Mouse (Mus musculus) adrenal gland, postnatal 4 days (tissue): ENCODE measurements around the gene Iqcn. TPM values are rescaled to one million over a fixed set of nuclear protein-coding genes. Genes with fewer than 3 reads are reported as not detected.

Experiments used
- DNase-seq, 2 experiments: peaks; one replicate each; pipeline ENCODE4 v3.0.0; 2021 to 2022; ENCODE audit warnings: low spot score in 2 of 2, mixed read lengths in 2 of 2
- total RNA-seq, 2 experiments: library from RNA; stranded (reverse); gene quantifications; 2 replicates each; pipeline ENCODE4 v1.2.3; 2021

The Iqcn gene
- total RNA-seq, 2 experiments from 2014 or later = 0.14 to 0.25 TPM

DNA sequence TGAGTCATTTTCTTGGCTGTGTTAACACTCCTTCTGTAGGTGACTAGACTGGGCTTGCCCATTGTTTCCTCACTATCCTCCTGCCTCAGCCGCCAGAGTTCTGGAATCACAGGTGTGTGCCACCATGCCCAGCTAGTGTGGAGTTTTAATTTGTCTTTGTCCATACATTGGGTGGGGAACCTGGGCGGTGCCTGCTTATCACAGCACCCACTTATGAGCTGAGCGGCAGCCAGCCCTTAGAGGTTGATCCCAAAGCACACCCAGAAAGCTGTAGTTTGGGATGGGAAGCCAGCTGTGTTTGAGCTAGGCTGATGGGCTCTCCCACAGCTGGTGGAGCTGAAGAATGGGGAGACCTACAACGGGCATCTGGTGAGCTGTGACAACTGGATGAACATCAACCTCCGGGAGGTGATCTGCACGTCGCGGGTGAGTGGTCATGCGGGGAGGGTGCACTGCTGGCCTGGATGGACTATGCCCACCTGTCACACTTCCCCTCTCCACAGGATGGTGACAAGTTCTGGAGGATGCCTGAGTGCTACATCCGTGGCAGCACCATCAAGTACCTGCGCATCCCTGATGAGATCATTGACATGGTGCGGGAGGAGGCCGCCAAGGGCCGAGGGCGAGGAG lies 25.7 kb upstream of the Iqcn start:
- no peak for DNase-seq

DNA sequence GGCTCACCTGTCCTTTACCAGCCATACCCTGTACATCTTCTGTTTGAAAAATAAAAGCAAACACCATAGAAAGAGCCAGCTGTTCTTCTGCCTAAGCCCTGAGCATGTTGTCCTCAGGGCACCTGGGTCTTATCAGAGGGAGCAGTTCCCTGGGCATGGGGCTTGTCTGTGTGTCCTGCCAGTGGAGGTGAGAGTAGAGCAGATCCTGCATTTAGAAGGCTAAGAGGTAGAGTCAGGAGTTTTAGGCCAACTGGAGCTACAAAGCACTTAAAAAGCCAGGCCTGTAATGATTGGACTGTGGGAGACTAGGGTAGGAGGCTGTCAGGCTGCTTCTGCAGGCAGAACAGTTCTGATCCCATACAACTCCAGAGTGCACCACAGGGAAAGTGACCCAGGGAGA lies 24.6 kb upstream of the Iqcn start:
- no peak for DNase-seq

DNA sequence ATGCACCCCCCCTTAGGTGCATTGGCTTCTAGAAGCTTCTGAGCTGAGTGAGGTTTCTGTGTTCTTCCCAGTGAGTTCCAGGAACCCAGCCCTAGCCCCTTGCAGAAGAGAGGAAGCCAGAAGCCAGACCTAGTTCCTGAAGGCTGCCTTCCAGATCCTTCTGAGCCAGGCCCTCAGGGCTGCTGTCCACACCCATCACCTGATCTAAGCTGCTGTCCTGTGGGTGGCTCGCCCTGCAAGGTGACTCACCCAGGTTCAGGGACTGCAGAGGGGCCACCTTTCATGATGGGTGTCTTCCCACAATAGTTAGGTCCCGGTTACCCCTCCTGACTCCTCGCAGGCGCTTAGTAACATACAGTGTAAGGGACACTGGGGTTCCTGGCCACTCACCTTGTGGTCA lies 23.9 kb upstream of the Iqcn start:
- DNase-seq = no peak

DNA sequence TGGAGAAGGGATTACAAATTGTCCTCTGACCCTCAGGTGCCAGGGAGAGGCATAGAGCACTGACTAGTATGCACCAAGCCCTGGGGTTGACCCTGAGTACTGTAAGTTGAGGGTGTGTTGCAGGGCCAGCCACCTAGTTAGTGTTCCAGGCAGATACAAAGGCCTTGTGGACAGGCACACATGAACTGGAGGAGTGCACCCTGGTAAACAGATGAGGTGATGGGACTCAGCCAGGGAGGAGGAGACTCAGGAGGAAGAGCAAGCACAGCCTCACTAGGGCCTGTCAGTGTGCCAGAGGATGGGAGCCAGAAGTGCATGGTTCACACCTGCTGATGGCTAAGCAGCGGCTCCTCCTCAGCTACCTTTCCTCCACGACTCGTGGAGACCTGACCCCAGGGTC lies 23.2 kb upstream of the Iqcn start:
- no peak for DNase-seq

DNA sequence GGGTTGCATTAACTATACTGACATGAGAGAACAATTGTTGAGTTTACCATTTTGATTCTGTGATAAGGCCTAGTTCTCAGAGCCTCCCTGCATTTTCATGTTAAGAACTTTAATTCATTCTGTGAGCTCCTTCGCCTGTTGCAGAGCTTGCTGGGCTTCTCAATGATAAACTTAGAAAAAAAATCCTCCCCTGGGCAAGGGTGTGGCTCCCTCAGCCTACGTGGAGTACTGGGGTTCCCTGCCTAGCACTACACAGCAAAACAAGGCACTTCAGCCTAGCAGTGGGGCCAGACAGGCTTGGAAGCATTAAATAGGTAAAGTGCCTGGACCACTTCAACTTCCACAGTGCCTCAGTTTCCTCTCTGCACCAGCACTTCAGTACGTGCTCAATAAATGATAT lies 21.8 kb upstream of the Iqcn start:
- no peak for DNase-seq

DNA sequence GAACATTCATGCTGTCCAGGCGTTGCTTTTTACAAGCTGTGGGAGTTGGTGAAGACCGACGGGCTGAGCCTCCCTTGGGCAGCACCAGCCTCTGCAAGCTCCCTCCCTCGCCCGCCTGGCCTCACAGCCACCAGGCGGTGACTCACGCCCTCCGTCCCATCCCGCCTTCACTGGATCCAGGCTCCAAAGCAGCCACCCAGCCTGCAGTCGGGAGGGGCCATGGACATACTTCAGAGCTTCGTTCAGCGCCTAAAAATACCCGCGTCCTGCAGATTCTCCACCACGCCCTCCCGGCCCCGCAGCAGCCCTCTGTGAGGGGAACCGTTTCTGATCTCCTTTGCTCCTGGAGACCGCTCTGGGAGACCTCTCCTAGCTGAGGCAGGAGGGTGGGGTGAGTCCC lies 21.1 kb upstream of the Iqcn start:
- DNase-seq = peak; percentile 54 to 61

DNA sequence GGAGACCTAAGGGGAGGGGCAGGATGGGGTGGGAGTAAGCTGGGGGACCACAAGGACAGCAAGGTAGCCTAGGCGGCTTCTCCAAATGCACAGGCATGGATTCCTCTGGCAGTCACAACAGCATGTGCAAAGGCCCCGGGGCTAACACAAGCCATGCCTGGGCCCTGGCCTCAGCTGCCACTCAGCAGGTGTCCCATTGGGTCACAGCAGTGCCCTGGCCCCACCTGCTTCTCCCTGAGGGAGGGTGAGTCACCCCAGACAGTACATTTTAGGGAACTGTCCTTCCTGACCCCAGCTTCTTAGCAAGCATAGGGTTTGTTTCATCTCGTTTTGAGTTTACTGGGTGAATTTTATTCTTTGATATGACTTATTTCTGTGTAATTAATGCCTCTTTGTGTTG lies 20.6 kb upstream of the Iqcn start:
- no peak for DNase-seq

DNA sequence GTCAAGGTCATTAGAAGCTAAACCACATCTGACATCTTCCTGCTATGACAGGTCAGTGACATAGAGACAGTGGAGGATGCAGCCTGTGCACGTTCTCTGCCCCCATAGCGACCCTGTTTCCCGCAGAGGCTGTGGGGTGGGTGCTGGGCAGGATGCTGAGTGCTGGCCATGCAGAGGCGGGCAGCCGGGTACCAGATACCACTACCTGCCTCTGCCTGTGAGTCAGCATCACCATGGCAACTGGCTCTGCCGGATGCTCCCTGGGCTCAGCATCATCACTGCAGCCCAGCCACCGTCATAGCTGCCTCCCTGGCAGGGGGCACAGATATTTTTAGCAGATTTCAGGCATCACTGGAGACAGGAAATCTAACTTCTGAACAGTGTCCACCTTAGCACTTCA lies 19.0 kb upstream of the Iqcn start:
- DNase-seq = no peak

DNA sequence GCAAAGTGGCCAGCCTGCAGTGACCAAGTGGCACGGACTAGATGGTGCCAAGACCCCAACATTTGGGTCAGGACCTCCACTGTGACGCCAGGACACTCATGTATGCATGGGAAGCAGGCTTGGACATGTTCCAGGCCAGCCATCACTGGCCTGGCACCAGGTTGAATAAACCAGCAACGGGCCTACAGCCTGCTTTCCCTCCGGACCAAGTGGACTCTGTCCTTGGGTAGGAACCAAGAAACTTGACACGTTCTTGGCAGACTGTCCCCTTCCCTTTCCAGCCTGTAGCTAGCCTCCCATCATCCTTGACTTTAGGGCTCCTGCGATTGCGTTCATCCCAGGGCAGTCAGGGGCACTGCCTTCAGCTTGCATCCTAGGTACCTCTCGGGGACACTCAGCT lies 15.7 kb upstream of the Iqcn start:
- peak in 1 of 2 experiments; percentile 57 for DNase-seq

DNA sequence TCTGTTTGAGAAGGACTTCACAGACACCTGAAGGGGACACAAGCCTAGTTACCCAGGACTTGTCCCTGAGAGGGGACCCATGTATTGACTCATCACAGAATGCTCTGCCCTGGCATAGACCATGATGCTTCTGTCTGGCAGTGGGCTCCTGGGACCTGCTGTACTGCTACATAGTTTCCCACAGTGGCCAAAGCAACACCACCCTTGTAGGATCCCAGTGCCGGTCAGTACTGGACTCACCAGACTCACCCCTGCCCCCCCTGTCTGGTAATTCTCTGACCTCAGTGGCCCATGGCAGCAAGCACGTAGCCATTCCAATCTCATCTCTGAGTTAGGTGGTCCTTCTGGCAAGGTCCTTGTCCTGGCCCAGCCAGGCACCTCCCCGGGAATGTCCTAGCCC lies 15.1 kb upstream of the Iqcn start:
- DNase-seq = no peak

DNA sequence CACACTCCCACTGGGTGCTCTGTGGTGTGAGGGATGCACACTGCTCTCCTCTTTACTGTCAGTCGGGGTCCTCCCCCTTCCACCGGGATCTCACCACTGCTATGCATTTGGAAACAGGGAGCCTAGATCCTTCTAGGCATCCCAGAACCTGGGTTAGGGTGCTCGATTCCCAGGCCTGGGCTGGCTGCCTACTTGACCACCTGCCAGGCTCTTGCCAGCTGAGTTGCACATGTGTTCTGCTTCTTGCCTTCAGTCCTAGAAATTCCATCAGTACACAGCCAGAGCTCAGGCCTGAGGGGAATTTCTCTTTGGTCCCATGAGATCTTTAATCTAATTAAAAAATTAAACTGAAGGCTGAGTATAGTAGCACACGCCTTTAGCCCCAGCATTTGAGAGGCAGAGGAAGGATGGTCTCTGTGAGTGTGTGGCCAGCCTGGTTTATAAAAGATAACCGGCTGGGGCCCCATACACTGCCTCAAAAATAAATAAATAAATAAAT lies 13.3 kb upstream of the Iqcn start:
- DNase-seq = no peak

DNA sequence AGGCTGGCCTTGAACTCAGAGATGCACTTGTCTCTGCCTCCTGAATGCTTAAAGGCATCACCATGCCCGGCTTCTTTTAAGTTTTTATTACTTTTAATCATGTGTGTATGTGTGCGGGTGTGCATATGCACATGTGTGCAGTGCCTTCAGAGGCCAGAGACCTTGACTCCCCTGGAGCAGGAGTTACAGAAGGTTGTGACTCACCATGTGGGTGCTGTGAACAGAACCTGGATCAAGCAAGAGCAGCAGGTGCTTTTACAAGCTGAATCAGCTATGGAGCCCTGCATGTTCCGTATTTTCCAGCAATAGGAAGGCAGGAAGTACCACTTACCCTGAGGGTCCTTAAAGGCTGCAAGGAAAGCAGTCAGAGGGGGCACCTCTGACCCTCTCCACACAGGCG lies 12.0 kb upstream of the Iqcn start:
- no peak for DNase-seq

DNA sequence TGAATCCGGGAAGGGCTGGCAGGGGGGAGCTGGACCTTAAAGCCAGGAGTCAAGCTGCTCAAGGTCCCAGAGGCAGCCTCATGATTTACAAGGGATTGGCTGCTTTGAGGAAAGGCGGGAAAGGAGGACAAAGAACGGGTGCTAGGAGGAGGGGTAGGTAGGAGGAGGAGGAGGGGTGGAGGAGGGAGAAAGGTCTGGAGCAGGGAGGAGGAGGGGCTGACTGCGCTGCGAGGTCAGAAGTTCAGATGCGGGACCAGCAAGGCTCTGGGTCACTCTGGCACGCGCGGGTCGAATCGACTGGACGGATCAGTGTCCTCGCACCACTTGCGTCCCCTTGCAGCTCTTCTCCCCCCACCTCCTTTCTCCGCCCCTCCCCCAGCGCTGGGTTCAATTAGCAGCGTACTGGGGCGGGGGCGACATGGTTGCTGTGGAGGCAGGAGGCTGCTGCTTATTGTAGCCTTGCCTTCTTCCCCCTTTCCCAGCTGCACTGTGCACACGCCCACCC lies 11.5 kb upstream of the Iqcn start:
- no peak for DNase-seq

DNA sequence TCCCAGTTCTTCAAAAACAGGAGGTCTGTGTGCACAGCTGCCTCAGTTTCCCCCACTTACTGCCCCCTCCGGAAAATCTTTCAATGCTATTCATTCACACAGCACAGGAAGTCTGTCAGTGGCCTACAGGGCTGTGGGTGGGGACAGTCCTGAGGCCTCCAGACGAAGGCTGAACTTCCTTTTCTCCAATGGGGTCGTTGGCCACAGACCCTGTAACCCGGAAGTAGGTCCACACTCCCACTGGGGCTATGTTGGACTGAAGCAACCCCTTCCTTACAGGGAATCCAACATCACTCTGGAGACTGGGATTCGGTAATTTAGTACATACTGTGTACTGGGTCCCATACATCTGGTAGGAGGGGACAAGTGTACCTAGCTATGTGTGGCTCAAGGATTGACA lies 9.6 kb upstream of the Iqcn start:
- DNase-seq = no peak

DNA sequence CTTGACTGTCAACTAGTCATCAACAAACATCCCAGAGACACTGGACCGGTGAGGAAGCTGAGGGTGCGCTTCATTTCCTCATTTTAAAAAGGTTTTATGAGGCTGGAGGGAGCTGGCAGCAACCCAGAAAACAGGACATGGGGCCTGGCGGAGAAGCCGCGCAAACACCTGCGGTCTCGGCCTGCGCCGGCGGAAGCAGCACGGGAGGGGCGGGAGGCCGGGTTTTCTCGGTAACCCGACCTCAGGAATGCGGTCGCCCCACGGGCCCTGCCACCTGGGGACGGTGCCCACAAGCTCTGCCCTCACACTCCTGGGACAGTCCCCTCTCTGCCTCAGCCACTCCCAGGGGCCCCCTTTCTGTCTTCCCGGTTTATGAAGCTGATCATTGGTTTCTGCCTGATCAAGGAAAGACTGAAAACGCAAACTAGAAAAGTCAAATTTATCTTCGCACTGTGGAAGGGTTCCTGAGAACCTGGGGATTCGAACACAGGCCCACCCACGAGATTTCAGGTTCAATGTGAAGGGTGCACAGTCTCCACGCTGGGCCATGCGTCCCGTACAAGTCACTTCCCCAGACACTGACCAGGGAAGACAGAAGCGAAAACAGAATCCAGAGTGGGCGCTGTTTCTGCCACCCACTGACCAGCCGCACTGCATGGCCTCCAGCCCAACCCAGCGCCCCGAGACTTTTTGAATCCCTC lies 7.8 kb upstream of the Iqcn start:
- DNase-seq = no peak

DNA sequence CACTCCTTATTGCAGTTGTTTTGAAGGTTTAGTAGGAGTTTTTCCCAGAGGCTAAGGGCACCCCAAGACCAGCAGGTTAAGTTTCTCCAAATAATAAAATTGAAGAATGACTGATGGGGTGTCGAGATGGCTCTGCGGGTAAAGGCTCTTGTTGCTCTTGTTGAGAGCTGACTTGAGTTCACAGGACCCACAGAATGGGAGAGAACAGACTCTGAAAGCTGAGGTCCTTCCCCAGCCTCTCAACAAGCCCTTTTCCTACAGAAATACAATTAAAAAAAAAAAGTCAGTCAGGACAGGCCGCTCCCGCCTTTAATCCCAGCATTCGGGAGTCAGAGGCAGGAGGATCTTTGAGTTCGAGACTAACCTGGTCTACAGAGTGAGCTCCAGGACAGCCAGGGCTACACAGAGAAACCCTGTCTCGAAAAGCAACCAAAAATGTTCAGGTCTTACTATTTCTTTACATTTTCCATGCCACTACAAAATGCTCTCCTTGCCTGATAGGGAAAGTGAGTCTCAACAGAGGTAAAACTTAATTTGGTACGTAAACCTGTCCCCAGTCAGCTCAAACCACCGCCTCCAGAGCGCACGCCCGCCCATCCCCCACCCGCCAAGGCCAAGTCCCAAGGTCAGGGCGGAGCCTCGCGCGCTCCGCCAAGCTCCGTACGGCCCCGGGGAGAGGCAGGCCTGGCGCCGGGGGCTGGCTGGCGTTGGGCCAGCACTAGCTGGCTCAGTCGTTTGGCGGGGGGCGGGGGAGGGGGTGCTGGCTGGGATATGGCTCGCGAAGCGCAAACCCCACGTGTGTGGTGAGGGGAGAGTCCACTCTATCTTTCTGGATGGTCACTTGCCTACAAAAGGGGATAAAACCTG lies 7.0 kb upstream of the Iqcn start:
- peak; percentile 61 to 65 for DNase-seq

DNA sequence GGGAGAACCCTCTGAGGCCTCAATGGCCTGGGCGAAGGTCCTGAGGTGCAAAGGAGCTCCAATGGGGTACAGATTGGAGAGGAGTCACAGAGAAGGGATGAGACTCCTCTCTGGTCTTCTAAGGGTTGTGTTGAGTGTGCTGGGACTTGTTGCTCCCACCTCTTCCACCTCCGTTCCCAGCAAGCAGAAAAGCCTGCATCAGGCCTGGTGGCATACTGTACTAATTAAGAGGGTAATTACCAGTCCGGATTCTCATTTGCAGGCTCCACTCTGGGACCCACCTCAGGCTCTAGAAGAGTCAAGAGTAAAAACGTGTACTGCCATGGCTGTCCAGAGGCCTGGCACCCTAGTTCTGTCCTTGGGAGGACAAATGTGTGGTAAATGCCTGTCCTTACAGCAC lies 6.3 kb upstream of the Iqcn start:
- no peak for DNase-seq

DNA sequence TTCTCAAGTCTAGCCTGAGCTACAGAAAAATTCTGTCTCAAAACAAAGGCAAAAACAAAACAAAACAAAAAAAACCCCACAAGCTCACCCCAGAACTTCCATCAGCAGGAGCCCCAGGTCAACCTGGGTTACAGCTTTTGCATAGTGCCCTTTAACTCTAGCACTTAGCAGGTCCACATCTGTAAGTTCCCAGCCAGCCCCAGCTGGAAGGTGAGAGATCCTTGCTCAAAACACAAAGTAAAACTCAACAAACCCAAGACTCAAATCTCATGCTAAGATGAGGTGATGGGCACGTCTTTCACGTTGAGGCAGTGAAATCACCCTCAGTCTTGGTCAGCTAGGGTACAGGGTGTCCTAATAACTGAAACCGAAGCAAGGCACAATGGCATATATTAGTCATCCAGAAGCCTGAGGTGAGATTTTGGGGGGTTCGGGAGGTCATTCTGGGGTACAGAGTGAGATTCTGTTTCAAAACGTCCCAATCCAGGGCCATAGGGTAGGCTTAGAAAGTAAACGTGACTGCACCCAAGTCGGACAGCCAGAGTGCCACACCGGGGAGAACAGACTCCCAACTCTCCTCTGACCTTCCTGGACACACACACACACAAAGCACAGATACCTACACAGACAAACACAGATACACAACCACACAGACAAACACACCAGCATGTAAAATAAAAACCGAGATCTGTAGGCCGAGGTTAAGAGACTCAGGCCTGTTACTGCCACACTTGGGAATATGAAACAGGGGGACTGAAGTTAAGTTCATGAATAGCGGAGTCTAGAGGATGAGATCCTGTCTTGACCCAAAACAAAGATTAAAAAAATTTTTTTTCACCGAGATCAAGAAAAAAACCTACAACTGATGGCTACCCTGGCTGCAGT lies 5.6 kb upstream of the Iqcn start:
- DNase-seq = no peak

DNA sequence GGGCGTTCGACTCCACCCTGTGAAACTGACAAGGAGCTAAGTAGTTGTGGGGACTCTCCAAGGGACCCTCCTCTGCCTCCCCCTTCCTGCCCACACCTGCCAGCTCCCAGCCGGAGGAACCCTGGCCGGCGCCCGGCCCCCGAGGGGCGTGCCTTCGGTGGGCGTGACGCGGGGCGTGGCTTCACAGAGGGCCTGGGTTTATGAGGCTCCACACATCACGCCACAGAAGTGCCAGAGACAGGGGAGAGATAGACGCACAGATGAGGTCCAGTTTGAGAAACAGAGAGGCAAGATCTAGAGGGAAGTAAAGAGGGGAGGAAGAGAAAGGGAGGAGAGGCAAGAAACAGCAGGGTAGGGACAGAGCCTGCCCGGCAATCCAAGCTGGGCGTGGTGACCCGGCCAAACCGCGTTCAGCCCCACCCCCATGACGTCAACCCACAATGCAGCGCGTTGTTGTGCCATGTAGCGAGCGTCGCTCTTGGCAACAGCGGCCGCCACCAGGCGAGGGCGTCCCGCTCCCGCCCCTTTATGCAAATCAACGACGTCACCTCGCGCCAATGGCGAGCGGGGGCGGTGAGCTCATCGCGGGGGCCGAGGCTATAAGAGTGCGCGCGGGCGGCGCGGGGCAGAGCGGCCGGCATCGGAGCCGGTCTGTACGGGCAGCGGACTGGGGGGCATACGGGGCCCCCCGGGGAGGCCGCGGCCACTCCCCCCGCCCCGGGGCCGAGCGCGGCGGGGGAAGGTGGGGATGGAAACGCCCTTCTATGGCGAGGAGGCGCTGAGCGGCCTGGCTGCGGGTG lies 4.7 kb upstream of the Iqcn start, which contains the start of gene Jund:
Gene Jund (plus strand): TSS at position 640 of the 800 bp plus-strand sequence.
- peak; percentile 98 to 100 for DNase-seq
